Mouse (Mus musculus) erythroblast, embryonic 14.5 days (primary cell): ENCODE measurements at regions not wholly inside any gene's neighbourhood (a gene's known extent, or its start where the extent isn't known, plus 50 kb on each side); places are given as distances from the start of the nearest gene placed in this dataset.

ENCODE experiments used
- GATA1 ChIP-seq: IDR thresholded peaks from 2 replicates; pipeline ENCODE4 v1.6.1; 2012; ENCODE audit warnings: low read length, inconsistent platforms, mixed read lengths
- TAL1 ChIP-seq: IDR thresholded peaks from 3 replicates; pipeline ENCODE4 v1.6.1; 2012; ENCODE audit warnings: low read length, inconsistent platforms, mixed read lengths

GRCm38 (mm10) chr5:132649771-132650170 lies 106.6 kb upstream of the Auts2 start:
- no peak for TF ChIP-seq GATA1
- no peak for TF ChIP-seq TAL1
